Mouse (Mus musculus) heart, embryonic 14.5 days (tissue): Measurements from ENCODE around the gene Clec2e. TPM values are rescaled to one million over a fixed set of nuclear protein-coding genes. Genes with fewer than 3 reads are reported as not detected.
"Not testable (repeated sequence)": the region's sequence is repeated elsewhere in the genome, so short reads cannot be mapped to it uniquely, and the experiment has no call there.

Source experiments
- ATAC-seq: fragments of 200-750 bp; cut with Nextera tagmentation; 2 replicates; pipeline ENCODE4 v1.8.0; 2017; ENCODE audit warnings: low read depth, moderate TSS enrichment; ENCODE audit not compliant: insufficient number of reproducible peaks, insufficient read depth, low FRiP score
- H3K27ac ChIP-seq, 2 experiments: fragments of 200-500 bp in 1 of 2; fragments of 300-500 bp in 1 of 2; sonication (generic) in 1 of 2; replicated peaks in 1 of 2; 2 replicates each; pipeline ENCODE4 v1.5.1; 2012 to 2014; ENCODE audit warnings: low read depth in 2 of 2, low read length in 2 of 2, control low read depth in 1 of 2, mild to moderate bottlenecking in 1 of 2, mixed read lengths in 1 of 2; ENCODE audit not compliant: control insufficient read depth in 1 of 2, insufficient read depth in 1 of 2
- H3K27me3 ChIP-seq: fragments of 300-500 bp; sonication (generic); 2 replicates; pipeline ENCODE4 v1.6.1; 2014; ENCODE audit warnings: mild to moderate bottlenecking, low read length, control low read depth; ENCODE audit not compliant: control insufficient read depth, insufficient read depth
- H3K36me3 ChIP-seq: fragments of 300-500 bp; sonication (generic); 2 replicates; pipeline ENCODE4 v1.6.1; 2014; ENCODE audit warnings: mild to moderate bottlenecking, control low read depth, low read length, mixed read lengths; ENCODE audit not compliant: control insufficient read depth, insufficient read depth
- H3K4me1 ChIP-seq, 2 experiments: fragments of 200-500 bp in 1 of 2; fragments of 300-500 bp in 1 of 2; sonication (generic) in 1 of 2; 2 replicates each; pipeline ENCODE4 v1.6.1; 2012 to 2014; ENCODE audit warnings: low read length in 2 of 2, control low read depth in 1 of 2, mixed read lengths in 1 of 2; ENCODE audit not compliant: control insufficient read depth in 2 of 2, insufficient read depth in 2 of 2
- H3K4me2 ChIP-seq: fragments of 300-500 bp; sonication (generic); 2 replicates; pipeline ENCODE4 v1.6.1; 2014; ENCODE audit warnings: mild to moderate bottlenecking, low read length
- H3K4me3 ChIP-seq, 2 experiments: fragments of 200-500 bp in 1 of 2; fragments of 300-500 bp in 1 of 2; sonication (generic) in 1 of 2; 2 replicates each; pipeline ENCODE4 v1.5.1; 2012 to 2014; ENCODE audit warnings: low read length in 2 of 2, mild to moderate bottlenecking in 2 of 2, control low read depth in 1 of 2, low read depth in 1 of 2, moderate library complexity in 1 of 2; ENCODE audit not compliant: control insufficient read depth in 1 of 2, insufficient read depth in 1 of 2
- H3K9ac ChIP-seq: fragments of 300-500 bp; sonication (generic); 2 replicates; pipeline ENCODE4 v1.6.1; 2014; ENCODE audit warnings: mild to moderate bottlenecking, low read length
- H3K9me3 ChIP-seq: fragments of 300-500 bp; sonication (generic); 2 replicates; pipeline ENCODE4 v1.6.1; 2016; ENCODE audit warnings: low read length, control low read depth; ENCODE audit not compliant: control insufficient read depth
- WGBS: fragments of 180-500 bp; shearing (Covaris S2); extraction: QIAGEN DNeasy Blood & Tissue Kit; methylation state at CpG from one replicate; pipeline ENCODE4 v1.1.7; 2014; 5-methylcytosine and 5-hydroxymethylcytosine counted together
- polyA plus RNA-seq: library from polyadenylated mRNA; unstranded; fragments of >200 nt; fragmentation: Nextera tagmentation; extraction: Ambion mirVana; gene quantifications from 2 replicates; pipeline ENCODE4 v1.2.1, GENCODE M21; 2014

Clec2e gene
- polyA plus RNA-seq, 1 experiment from 2014 or later = not detected

- no peaks in the 10 kb centered on the region for H3K9me3 ChIP-seq
- H3K36me3 ChIP-seq = no peaks in the 10 kb centered on the region
- WGBS = 70% methylated on average over 1 of the region's 1 CpGs
- no peak overlapping the region for H3K4me3 ChIP-seq
- ATAC-seq = no peak
- H3K4me1 ChIP-seq = no peaks in the 10 kb centered on the region
- H3K27ac ChIP-seq = no peak overlapping the region
- H3K9ac ChIP-seq = no peak overlapping the region
- no peaks in the 10 kb centered on the region for H3K27me3 ChIP-seq
- no peak overlapping the region for H3K4me2 ChIP-seq
Measured at GRCm38 (mm10) chr6:129113030-129113673, 12.4 kb upstream of the Clec2e start.

DNA sequence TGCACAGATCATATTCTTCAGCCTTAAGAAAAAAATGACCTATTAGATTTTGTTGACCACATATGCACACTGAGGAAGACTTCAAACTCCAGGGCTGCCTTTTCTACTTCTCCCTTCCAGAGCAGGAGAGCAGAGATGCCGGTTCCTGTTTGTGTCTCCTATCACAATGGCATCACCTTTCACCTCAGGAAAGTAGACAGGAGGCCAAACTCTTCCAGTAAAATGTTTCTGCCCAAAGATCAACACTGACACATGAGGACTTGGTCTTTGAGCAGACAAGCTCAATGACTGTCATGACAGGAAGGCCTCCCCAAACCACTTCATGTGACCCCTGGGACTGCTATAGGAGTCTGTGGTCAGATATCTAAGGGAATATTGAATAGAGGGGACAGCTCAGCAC lies 11.8 kb upstream of the Clec2e start:
- Histone ChIP-seq H3K27ac (no peak overlapping the region), H3K9me3 (no peaks in the 10 kb centered on the region), H3K9ac (no peak overlapping the region), H3K27me3 (no peaks in the 10 kb centered on the region), H3K4me3 (no peak overlapping the region), H3K4me1 (no peaks in the 10 kb centered on the region), H3K4me2 (no peak overlapping the region), H3K36me3 (no peaks in the 10 kb centered on the region)
- no peak for ATAC-seq
- 55% methylated on average over 1 of the region's 1 CpGs for WGBS

DNA sequence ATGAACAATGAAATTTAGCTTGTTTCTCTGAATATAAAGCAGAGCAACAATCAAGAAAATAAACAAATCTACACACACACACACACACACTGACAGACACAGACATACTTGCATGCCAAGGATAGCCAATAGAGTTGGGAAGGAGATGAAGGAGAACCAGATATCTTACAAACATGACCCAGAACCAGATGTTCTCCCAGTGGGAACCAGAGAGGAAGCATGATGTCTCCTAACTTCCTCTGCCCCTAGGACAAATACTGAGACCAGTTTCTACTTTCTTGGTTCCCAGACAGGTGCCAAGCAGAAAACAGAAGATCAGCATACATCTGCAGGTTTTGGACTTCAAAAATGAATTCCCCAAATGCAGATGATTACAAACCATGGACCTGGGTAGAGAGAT lies 7.2 kb upstream of the Clec2e start:
- Histone ChIP-seq H3K4me1 (no peaks in the 10 kb centered on the region), H3K9me3 (no peaks in the 10 kb centered on the region), H3K9ac (no peak overlapping the region), H3K27ac (no peak overlapping the region), H3K4me2 (no peak overlapping the region), H3K36me3 (no peaks in the 10 kb centered on the region), H3K27me3 (no peaks in the 10 kb centered on the region), H3K4me3 (no peak overlapping the region)
- ATAC-seq = no peak

DNA sequence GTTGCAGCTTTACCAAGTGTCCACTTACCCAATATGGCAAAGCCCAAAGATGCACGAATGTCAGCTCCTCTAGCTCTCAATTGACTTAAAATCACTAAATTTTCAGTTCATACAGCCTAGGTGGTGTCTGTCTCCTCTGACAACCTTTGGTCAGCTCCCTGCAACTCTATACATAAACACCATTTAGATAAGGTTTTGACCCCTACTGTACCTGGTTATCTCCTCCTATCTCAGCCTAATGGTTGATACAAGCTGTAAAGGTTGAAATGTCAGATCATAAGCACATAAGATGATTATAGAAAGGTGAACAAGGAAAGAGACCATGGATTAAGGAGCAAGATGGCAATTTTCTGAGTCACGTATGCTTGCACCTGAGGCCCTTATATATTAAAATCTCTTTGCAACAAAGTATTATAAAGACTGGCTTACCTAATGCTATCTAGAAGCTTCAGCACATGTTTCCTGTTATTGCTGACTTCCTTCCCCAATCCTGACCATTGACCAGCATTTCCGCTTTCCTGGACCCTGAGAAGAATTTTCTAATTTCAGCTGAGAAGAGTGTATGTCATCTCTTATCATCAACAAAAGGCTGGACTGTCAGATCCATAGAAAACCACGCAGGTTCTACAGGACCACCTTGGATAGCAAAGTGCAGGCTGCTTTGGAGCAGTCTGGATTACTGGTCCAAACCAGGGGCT lies 2.3 kb upstream of the Clec2e start:
- H3K27ac ChIP-seq = no peak overlapping the region
- H3K36me3 ChIP-seq = no peaks in the 10 kb centered on the region
- no peak overlapping the region for H3K4me2 ChIP-seq
- H3K27me3 ChIP-seq = no peaks in the 10 kb centered on the region
- H3K9ac ChIP-seq = no peak overlapping the region
- H3K4me1 ChIP-seq = no peaks in the 10 kb centered on the region
- 68% methylated on average over 4 of the region's 4 CpGs for WGBS
- no peak for ATAC-seq
- H3K4me3 ChIP-seq = no peak overlapping the region
- H3K9me3 ChIP-seq = no peaks in the 10 kb centered on the region

DNA sequence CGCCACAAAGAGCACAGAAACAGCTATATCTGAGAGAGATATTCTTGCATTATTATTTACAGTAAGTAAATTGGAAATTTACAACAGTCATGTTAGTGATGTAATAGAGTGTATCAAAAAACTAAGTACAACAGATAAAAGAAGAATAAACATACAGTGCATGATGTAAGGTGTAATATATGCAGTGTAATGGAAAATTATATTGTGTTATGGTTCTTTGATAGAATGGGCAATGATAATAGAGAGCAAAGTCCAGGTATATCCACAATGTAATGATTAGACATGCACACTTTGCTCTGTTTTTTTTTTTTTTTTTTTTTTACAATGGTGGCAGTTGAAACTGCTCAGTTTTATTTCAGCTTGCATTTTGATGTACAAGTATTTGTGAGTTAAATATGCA lies 891 bp upstream of the Clec2e start:
- H3K36me3 ChIP-seq = no peaks in the 10 kb centered on the region
- H3K9ac ChIP-seq = no peak overlapping the region
- no peak overlapping the region for H3K27ac ChIP-seq
- ATAC-seq = no peak
- no peaks in the 10 kb centered on the region for H3K4me1 ChIP-seq
- 62% methylated on average over 1 of the region's 1 CpGs for WGBS
- no peaks in the 10 kb centered on the region for H3K27me3 ChIP-seq
- H3K4me3 ChIP-seq = no peak overlapping the region
- H3K9me3 ChIP-seq = no peaks in the 10 kb centered on the region
- no peak overlapping the region for H3K4me2 ChIP-seq

DNA sequence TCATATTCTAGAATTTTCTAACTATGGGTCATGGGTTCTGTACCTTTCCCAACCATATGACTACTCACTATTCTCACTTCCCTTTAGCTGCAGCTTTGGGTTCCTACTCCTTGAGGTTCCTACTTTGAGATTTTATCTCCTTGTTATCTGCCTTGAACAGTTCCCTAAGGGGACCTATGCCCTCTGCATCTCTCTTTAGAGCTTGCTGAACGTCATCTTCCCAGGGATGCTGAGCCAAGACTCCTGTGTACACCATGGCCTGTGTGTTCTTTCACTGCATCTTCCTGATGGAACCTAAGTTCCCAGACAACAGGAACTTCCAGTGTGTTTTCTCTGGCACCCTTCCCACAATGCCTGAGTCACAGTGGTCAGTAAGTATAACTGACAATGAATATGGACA lies 2.8 kb downstream of the Clec2e start:
- no peak overlapping the region for H3K4me2 ChIP-seq
- no peak overlapping the region for H3K27ac ChIP-seq
- ATAC-seq = no peak
- no peaks in the 10 kb centered on the region for H3K27me3 ChIP-seq
- H3K9me3 ChIP-seq = no peaks in the 10 kb centered on the region
- H3K36me3 ChIP-seq = no peaks in the 10 kb centered on the region
- 25% methylated on average over 1 of the region's 1 CpGs for WGBS
- no peak overlapping the region for H3K4me3 ChIP-seq
- H3K4me1 ChIP-seq = no peaks in the 10 kb centered on the region
- H3K9ac ChIP-seq = no peak overlapping the region

- no peak for ATAC-seq
Measured at GRCm38 (mm10) chr6:129095166-129095565, 5.5 kb downstream of the Clec2e start.

GRCm38 (mm10) chr6:129088596-129088995 lies 12.1 kb downstream of the Clec2e start:
- H3K9ac ChIP-seq, H3K27me3 ChIP-seq, H3K4me3 ChIP-seq, H3K27ac ChIP-seq, H3K36me3 ChIP-seq, ATAC-seq, H3K4me2 ChIP-seq, H3K9me3 ChIP-seq, H3K4me1 ChIP-seq: not testable (repeated sequence)
- WGBS = 94% methylated on average over 8 of the region's 8 CpGs

More at GRCm38 (mm10) chr6:129095166-129095565, 5.5 kb downstream of the Clec2e start:
- no peaks in the 10 kb centered on the region for H3K4me1 ChIP-seq
- no peaks in the 10 kb centered on the region for H3K27me3 ChIP-seq
- H3K9ac ChIP-seq = no peak overlapping the region
- H3K9me3 ChIP-seq = peaks cover 3% of the 10 kb centered on the region; the same call in 1 of the 2 replicates
- H3K4me3 ChIP-seq = no peak overlapping the region
- no peaks in the 10 kb centered on the region for H3K36me3 ChIP-seq
- no peak overlapping the region for H3K27ac ChIP-seq
- H3K4me2 ChIP-seq = no peak overlapping the region
